Mouse (Mus musculus): ENCODE measurements around the gene Slc4a2.

- TF ChIP-seq CTCF (IDR thresholded peaks at IDR 0.05; ENCODE audit: control insufficient read depth, insufficient read depth, low read length), result no peak
- TF ChIP-seq POLR2A (IDR thresholded peaks at IDR 0.05; ENCODE audit: borderline replicate concordance, control insufficient read depth, low read depth, low read length), result no peak
Measured at GRCm38 (mm10) chr5:24388246-24388915, 35.3 kb upstream of the Slc4a2 start.

All from bone marrow, adult 2 months (tissue).